Mouse (Mus musculus): Measurements from ENCODE around the gene Olfr150. TPM values are rescaled to one million over a fixed set of nuclear protein-coding genes. Genes with fewer than 3 reads are reported as not detected.
"Not testable (repeated sequence)": the region's sequence is repeated elsewhere in the genome, so short reads cannot be mapped to it uniquely, and the experiment has no call there.

Gene Olfr150
- polyA plus RNA-seq (2012; rRNA removed), result not detected in 2 replicates

GRCm38 (mm10) chr9:39730678-39731077 is at the start of gene Olfr150:
TSS of gene Olfr150 (plus strand) at chr9:39730978.
- TF ChIP-seq POLR2A (IDR thresholded peaks at IDR 0.05; ENCODE audit: borderline replicate concordance, insufficient read depth, low read length) (no peak), CTCF (IDR thresholded peaks at IDR 0.05; ENCODE audit: borderline replicate concordance, insufficient read depth, low read depth, low read length) (no peak)
- no peaks in the 10 kb centered on the region for H3K4me1 ChIP-seq (ENCODE audit: control insufficient read depth, insufficient read depth, low read length)
- no peak within 1 kb of the TSS for H3K27ac ChIP-seq (ENCODE audit: insufficient read depth, low read length)
- no peaks in the 10 kb centered on the region for H3K27me3 ChIP-seq (ENCODE audit: control insufficient read depth, insufficient read depth, low read length)
- no peak within 1 kb of the TSS for H3K4me3 ChIP-seq (replicated peaks; ENCODE audit: insufficient read depth, low read depth, low read length)
- no peak for DNase-seq

GRCm38 (mm10) chr9:39701123-39701522 is 29.7 kb upstream of the Olfr150 start:
- not testable (repeated sequence) for H3K4me1 ChIP-seq (ENCODE audit: control insufficient read depth, insufficient read depth, low read length); DNase-seq; H3K27me3 ChIP-seq (ENCODE audit: control insufficient read depth, insufficient read depth, low read length); H3K27ac ChIP-seq (ENCODE audit: insufficient read depth, low read length); H3K4me3 ChIP-seq (replicated peaks; ENCODE audit: insufficient read depth, low read depth, low read length)
- WGBS, result 37% methylated on average over 8 of the region's 8 CpGs

GRCm38 (mm10) chr9:39707017-39707416 is 23.8 kb upstream of the Olfr150 start, which contains the start of gene Olfr149:
TSS of gene Olfr149 (minus strand) at chr9:39707117.
- no peak within 1 kb of the TSS for H3K4me3 ChIP-seq (replicated peaks; ENCODE audit: insufficient read depth, low read depth, low read length)
- DNase-seq, result no peak
- H3K27ac ChIP-seq (ENCODE audit: insufficient read depth, low read length), result no peak within 1 kb of the TSS
- TF ChIP-seq POLR2A (IDR thresholded peaks at IDR 0.05; ENCODE audit: borderline replicate concordance, insufficient read depth, low read length), result no peak
- no peak for TF ChIP-seq CTCF (IDR thresholded peaks at IDR 0.05; ENCODE audit: borderline replicate concordance, insufficient read depth, low read depth, low read length)
- H3K4me1 ChIP-seq (ENCODE audit: control insufficient read depth, insufficient read depth, low read length), result no peaks in the 10 kb centered on the region
- H3K27me3 ChIP-seq (ENCODE audit: control insufficient read depth, insufficient read depth, low read length), result no peaks in the 10 kb centered on the region

- no peak overlapping the region for H3K27ac ChIP-seq (ENCODE audit: insufficient read depth, low read length)
- no peak overlapping the region for H3K4me3 ChIP-seq (replicated peaks; ENCODE audit: insufficient read depth, low read depth, low read length)
- TF ChIP-seq CTCF (IDR thresholded peaks at IDR 0.05; ENCODE audit: borderline replicate concordance, insufficient read depth, low read depth, low read length) (no peak), POLR2A (IDR thresholded peaks at IDR 0.05; ENCODE audit: borderline replicate concordance, insufficient read depth, low read length) (no peak)
- WGBS, result 7% methylated on average over 3 of the region's 3 CpGs
- H3K4me1 ChIP-seq (ENCODE audit: control insufficient read depth, insufficient read depth, low read length), result no peaks in the 10 kb centered on the region
- no peaks in the 10 kb centered on the region for H3K27me3 ChIP-seq (ENCODE audit: control insufficient read depth, insufficient read depth, low read length)
- DNase-seq, result peak in 1 of 2 experiments; percentile 2
These were observed 21.8 kb upstream of the Olfr150 start for GRCm38 (mm10) chr9:39708958-39709357.

- Histone ChIP-seq H3K27me3 (ENCODE audit: control insufficient read depth, insufficient read depth, low read length) (no peaks in the 10 kb centered on the region), H3K27ac (ENCODE audit: insufficient read depth, low read length) (no peak within 1 kb of the TSS), H3K4me1 (ENCODE audit: control insufficient read depth, insufficient read depth, low read length) (no peaks in the 10 kb centered on the region), H3K4me3 (replicated peaks; ENCODE audit: insufficient read depth, low read depth, low read length) (no peak within 1 kb of the TSS)
- no peak for DNase-seq
- TF ChIP-seq POLR2A (IDR thresholded peaks at IDR 0.05; ENCODE audit: borderline replicate concordance, insufficient read depth, low read length) (no peak), CTCF (IDR thresholded peaks at IDR 0.05; ENCODE audit: borderline replicate concordance, insufficient read depth, low read depth, low read length) (no peak)
These were observed 19.7 kb upstream of the Olfr150 start, which contains the start of gene Olfr965 for GRCm38 (mm10) chr9:39711053-39711452. TSS of gene Olfr965 (plus strand) at chr9:39711353.

GRCm38 (mm10) chr9:39740741-39741140 is 10.0 kb downstream of the Olfr150 start:
- H3K4me1 ChIP-seq (ENCODE audit: control insufficient read depth, insufficient read depth, low read length), result no peaks in the 10 kb centered on the region
- H3K27ac ChIP-seq (ENCODE audit: insufficient read depth, low read length), result no peak overlapping the region
- H3K27me3 ChIP-seq (ENCODE audit: control insufficient read depth, insufficient read depth, low read length), result no peaks in the 10 kb centered on the region
- H3K4me3 ChIP-seq (replicated peaks; ENCODE audit: insufficient read depth, low read depth, low read length), result no peak overlapping the region
- no peak for DNase-seq
- 98% methylated on average over 1 of the region's 1 CpGs for WGBS
- TF ChIP-seq POLR2A (IDR thresholded peaks at IDR 0.05; ENCODE audit: borderline replicate concordance, insufficient read depth, low read length), result no peak
- TF ChIP-seq CTCF (IDR thresholded peaks at IDR 0.05; ENCODE audit: borderline replicate concordance, insufficient read depth, low read depth, low read length), result no peak

GRCm38 (mm10) chr9:39745949-39746348 is 15.2 kb downstream of the Olfr150 start, which contains the start of gene Olfr967:
TSS of gene Olfr967 (plus strand) at chr9:39746249.
- H3K4me3 ChIP-seq (replicated peaks; ENCODE audit: insufficient read depth, low read depth, low read length), result no peak within 1 kb of the TSS
- DNase-seq, result no peak
- no peaks in the 10 kb centered on the region for H3K4me1 ChIP-seq (ENCODE audit: control insufficient read depth, insufficient read depth, low read length)
- H3K27ac ChIP-seq (ENCODE audit: insufficient read depth, low read length), result no peak within 1 kb of the TSS
- no peaks in the 10 kb centered on the region; the same call in 1 of the 2 replicates for H3K27me3 ChIP-seq (ENCODE audit: control insufficient read depth, insufficient read depth, low read length)
- TF ChIP-seq POLR2A (IDR thresholded peaks at IDR 0.05; ENCODE audit: borderline replicate concordance, insufficient read depth, low read length) (no peak), CTCF (IDR thresholded peaks at IDR 0.05; ENCODE audit: borderline replicate concordance, insufficient read depth, low read depth, low read length) (no peak)

GRCm38 (mm10) chr9:39746428-39746827 is 15.7 kb downstream of the Olfr150 start:
- DNase-seq, result no peak
- TF ChIP-seq POLR2A (IDR thresholded peaks at IDR 0.05; ENCODE audit: borderline replicate concordance, insufficient read depth, low read length), result no peak
- TF ChIP-seq CTCF (IDR thresholded peaks at IDR 0.05; ENCODE audit: borderline replicate concordance, insufficient read depth, low read depth, low read length), result no peak
- no peaks in the 10 kb centered on the region; the same call in 1 of the 2 replicates for H3K27me3 ChIP-seq (ENCODE audit: control insufficient read depth, insufficient read depth, low read length)
- no peak overlapping the region for H3K27ac ChIP-seq (ENCODE audit: insufficient read depth, low read length)
- WGBS, result 90% methylated on average over 1 of the region's 1 CpGs
- H3K4me3 ChIP-seq (replicated peaks; ENCODE audit: insufficient read depth, low read depth, low read length), result no peak overlapping the region
- H3K4me1 ChIP-seq (ENCODE audit: control insufficient read depth, insufficient read depth, low read length), result no peaks in the 10 kb centered on the region

All from cerebellum, adult 2 months (tissue).